Mouse (Mus musculus): ENCODE measurements around the gene Akap11.

DNA sequence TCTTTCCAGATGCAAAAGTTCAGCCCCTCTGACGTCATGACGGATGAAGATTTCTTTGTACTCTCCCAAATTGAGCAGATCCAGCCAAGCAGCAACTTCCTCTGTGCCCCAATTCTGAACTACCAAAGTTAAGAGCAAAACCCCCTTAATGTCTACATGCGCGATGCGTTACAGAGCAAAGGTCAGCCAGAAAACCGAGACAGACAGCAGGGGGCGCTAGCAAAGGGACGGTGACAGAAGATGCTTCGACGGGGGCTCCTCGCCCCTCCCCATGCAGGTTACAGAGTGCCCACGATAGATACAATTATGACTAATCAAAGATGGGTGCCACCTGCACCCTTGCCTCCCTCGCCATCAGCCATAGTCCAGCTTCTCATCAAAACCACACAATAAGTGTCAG is 39.3 kb upstream of the Akap11 start:
- TF ChIP-seq CTCF (conservative IDR thresholded peaks at IDR 0.05 in 1 of 2, IDR thresholded peaks at IDR 0.05 in 1 of 2; ENCODE audit: low read depth in 2 of 2, low read length in 2 of 2) (peak; percentile 18 to 47; a peak in 2 of 4 replicates), ZC3H11A (IDR thresholded peaks at IDR 0.05; ENCODE audit: low read depth, low read length) (no peak), USF2 (conservative IDR thresholded peaks at IDR 0.05; ENCODE audit: low read depth, low read length) (no peak), USF1 (IDR thresholded peaks at IDR 0.05; ENCODE audit: low read depth, low read length) (no peak), ZNF384 (IDR thresholded peaks at IDR 0.05; ENCODE audit: low read depth, low read length) (no peak), JUN (IDR thresholded peaks at IDR 0.05; ENCODE audit: insufficient read depth, low read depth, low read length) (no peak), CHD2 (IDR thresholded peaks at IDR 0.05; ENCODE audit: low read length) (no peak)
